Mouse (Mus musculus) cerebellum, adult 11-12 months (tissue): Measurements from ENCODE around the gene Klk1.

Source experiments
- DNase-seq: peaks from one replicate; pipeline ENCODE4 v3.0.0; 2022

Gene Klk1

GRCm38 (mm10) chr7:44254930-44255329, 29.8 kb downstream of the Klk1 start:
- DNase-seq = no peak

DNA sequence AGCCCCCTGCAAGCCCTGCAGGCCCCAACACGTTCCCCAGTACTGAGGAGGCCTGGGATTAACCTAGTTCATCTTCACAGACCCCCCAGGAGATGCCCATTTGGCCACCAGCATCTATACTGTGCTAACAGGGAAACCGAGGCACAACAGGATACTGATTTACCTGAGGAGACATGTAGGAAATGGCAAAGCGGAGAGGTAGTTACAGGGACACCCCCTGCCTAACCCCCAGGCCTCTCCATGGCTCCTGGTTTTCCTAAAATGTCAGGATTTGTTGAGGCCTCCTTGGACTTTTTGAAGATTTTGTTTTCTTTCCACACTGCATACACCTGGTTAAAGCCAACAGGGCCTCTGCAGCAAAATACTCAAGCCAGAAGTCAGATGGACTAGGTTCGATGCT, 32.1 kb downstream of the Klk1 start, which contains the start of gene Acp4:
Gene Acp4 (minus strand): TSS at position 101 of the 400 bp plus-strand sequence.
- no peak for DNase-seq

DNA sequence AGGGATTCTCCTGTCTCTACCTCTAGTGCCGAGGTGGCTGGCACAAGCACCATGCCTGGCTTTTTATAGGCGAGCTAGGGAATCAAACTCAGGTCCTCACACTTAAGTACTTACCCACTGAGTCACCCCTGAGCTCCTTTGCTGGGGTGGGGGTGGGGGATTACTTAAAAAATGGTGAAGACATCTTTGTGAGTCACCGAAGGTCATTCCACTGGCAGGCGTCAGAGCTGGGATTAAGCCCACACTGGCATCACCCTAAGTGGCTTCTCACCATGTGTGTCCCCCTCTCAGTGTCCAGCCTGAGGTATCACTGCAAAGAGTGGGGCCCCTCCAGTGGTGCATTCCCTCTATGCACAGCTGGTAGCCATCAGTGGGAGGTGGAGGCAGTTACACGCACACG, 35.2 kb downstream of the Klk1 start:
- no peak for DNase-seq

DNA sequence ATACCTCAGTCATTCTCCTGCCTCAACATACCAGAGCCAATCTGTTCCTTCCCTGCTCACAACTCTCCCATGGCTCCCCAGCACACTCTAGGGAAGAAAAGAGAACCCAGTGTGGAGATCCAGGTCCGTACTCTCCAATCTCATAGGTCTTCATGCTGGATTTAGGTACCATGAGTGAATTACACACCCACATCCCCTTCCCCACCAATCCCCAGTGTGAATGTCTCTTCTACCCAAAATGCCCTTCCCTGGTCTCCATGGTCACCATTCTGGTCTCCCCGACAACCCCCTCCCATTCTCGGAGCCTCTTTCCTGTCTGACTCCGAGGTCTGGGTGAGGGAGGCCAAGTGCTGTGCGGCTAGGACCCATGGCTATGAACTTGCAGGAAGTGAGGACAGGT, 36.0 kb downstream of the Klk1 start, which contains the start of gene Gm15517:
Gene Gm15517 (plus strand): TSS at position 301 of the 400 bp plus-strand sequence.
- DNase-seq = no peak

- DNase-seq = peak; percentile 94
Observed at GRCm38 (mm10) chr7:44262791-44263643, 37.9 kb downstream of the Klk1 start.

DNA sequence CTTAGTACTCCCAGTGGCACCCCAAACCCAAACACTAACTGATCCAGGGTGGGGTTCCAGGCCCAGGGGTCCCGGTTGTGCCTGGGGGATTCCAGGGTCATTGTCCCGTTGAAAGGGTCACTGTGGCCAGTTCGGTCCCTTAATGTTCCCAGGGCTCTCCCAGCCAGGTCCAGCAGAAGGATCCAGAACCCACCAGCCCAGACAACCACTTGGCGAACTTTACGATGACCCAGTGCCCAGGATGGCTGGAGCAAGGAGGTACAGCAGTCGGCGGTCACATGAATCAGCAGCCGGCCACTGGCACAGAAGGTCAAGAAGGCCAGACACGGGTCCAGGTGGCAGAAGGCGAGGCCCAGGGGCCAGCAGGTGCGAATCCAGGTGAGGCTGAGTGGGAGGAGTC, 43.0 kb downstream of the Klk1 start:
- DNase-seq = no peak

GRCm38 (mm10) chr7:44269397-44269796, 44.2 kb downstream of the Klk1 start:
- no peak for DNase-seq

DNA sequence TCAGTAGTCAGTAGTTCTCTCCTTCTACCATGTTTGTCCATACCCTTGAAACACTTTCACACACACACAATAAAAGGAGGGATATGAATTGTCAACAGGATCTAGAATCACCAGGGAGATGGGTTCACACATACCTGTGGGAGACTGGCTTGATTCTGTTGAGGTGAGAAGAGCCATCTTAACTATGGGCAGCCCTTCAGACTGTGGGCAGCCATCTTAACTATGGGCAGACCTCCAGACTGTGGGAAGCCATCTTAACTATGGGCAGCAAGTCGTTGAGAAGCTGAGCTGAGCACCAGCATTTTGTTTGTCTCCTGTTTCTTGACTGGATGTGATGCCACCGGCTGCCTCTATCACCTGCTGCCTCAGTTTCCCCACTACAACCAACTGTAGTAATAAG, 46.1 kb downstream of the Klk1 start:
- no peak for DNase-seq

GRCm38 (mm10) chr7:44272546-44272945, 47.4 kb downstream of the Klk1 start:
- no peak for DNase-seq

- no peak for DNase-seq
Observed at GRCm38 (mm10) chr7:44273446-44273845, 48.3 kb downstream of the Klk1 start.

DNA sequence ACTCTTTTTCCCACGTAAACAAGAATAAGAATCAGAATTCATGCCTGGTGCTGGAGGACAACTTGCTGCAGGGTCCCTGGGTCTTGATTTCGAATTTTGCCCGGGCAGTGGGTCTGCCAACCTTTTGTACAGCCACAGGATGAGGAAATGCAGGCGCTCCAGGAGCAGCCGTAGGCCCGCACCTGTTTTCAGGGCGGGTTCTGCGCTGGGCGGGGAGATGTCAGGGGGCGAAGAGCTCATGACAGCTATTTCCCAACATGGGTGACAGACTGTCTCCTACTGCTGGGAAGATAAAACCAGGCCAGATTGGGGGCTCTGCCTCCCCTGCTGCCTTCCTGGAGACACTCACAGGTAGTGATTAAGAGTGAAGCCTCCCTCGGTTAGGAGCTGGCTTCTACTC, 48.9 kb downstream of the Klk1 start:
- DNase-seq = no peak

- DNase-seq = no peak
Observed at GRCm38 (mm10) chr7:44275546-44275945, 50.4 kb downstream of the Klk1 start.

- no peak for DNase-seq
Observed at GRCm38 (mm10) chr7:44276461-44277249, 51.5 kb downstream of the Klk1 start.

GRCm38 (mm10) chr7:44277250-44277622, 52.1 kb downstream of the Klk1 start:
- peak; percentile 71 for DNase-seq
